Mouse (Mus musculus) left cerebral cortex, postnatal 25 days (tissue): ENCODE measurements around the gene L3hypdh. TPM values are rescaled to one million over a fixed set of nuclear protein-coding genes. Genes with fewer than 3 reads are reported as not detected.
"Not testable (repeated sequence)": the region's sequence is repeated elsewhere in the genome, so short reads cannot be mapped to it uniquely, and the experiment has no call there.

ENCODE experiments used
- DNase-seq, 2 experiments: peaks; one replicate each; pipeline ENCODE4 v3.0.0; 2022; ENCODE audit warnings: low spot score in 2 of 2, mixed read lengths in 1 of 2
- intact Hi-C: fragments of 180-260 bp; cut with DNase I; formaldehyde crosslinking; loops from one replicate; pipeline ENCODE4 v1.15.1; 2025
- total RNA-seq, 2 experiments: library from RNA; stranded (reverse); gene quantifications; 2 replicates each; pipeline ENCODE4 v1.2.3; 2021

The L3hypdh gene
- total RNA-seq, 2 experiments from 2014 or later: 2.6 to 3.4 TPM

- intact Hi-C loops: loop anchor here (1.0 kb wide), 1 partner anchor 16 kb away; the partner anchor contains the start of genes Jkamp and L3hypdh
- no peak for DNase-seq
Observed at GRCm38 (mm10) chr12:72069626-72070326, 15.5 kb downstream of the L3hypdh start.

GRCm38 (mm10) chr12:72057780-72058179 is 27.5 kb downstream of the L3hypdh start:
- intact Hi-C loops: no loop called here
- no peak for DNase-seq

GRCm38 (mm10) chr12:72053851-72054250 is 31.4 kb downstream of the L3hypdh start:
- intact Hi-C loops: no loop called here
- DNase-seq: no peak

- intact Hi-C loops: no loop called here
Observed at GRCm38 (mm10) chr12:72053303-72053702, 31.9 kb downstream of the L3hypdh start.

GRCm38 (mm10) chr12:72052571-72052970 is 32.7 kb downstream of the L3hypdh start:
- intact Hi-C loops: no loop called here
- no peak for DNase-seq

More at GRCm38 (mm10) chr12:72053303-72053702, 31.9 kb downstream of the L3hypdh start:
- peak; percentile 12 to 23 for DNase-seq

GRCm38 (mm10) chr12:72050821-72051220 is 34.4 kb downstream of the L3hypdh start:
- intact Hi-C loops: no loop called here
- no peak for DNase-seq

- intact Hi-C loops: not testable (repeated sequence)
Observed at GRCm38 (mm10) chr12:72050156-72050555, 35.1 kb downstream of the L3hypdh start.

GRCm38 (mm10) chr12:72047513-72047912 is 37.7 kb downstream of the L3hypdh start:
- DNase-seq: no peak

More at GRCm38 (mm10) chr12:72050156-72050555, 35.1 kb downstream of the L3hypdh start:
- DNase-seq: not testable (repeated sequence)

GRCm38 (mm10) chr12:72041238-72041637 is 44.0 kb downstream of the L3hypdh start:
- DNase-seq: no peak
- intact Hi-C loops: no loop called here

More at GRCm38 (mm10) chr12:72047513-72047912, 37.7 kb downstream of the L3hypdh start:
- intact Hi-C loops: loop anchor here (1.0 kb wide), 1 partner anchor 279 kb away; no protein-coding TSS in a partner anchor

GRCm38 (mm10) chr12:72039501-72039900 is 45.7 kb downstream of the L3hypdh start:
- intact Hi-C loops: no loop called here

GRCm38 (mm10) chr12:72038866-72039265 is 46.4 kb downstream of the L3hypdh start:
- DNase-seq: no peak
- intact Hi-C loops: no loop called here

More at GRCm38 (mm10) chr12:72039501-72039900, 45.7 kb downstream of the L3hypdh start:
- peak in 1 of 2 experiments; percentile 11 for DNase-seq

- intact Hi-C loops: no loop called here
- no peak for DNase-seq
Observed at GRCm38 (mm10) chr12:72037049-72037448, 48.2 kb downstream of the L3hypdh start.

GRCm38 (mm10) chr12:72036097-72036661 is 49.1 kb downstream of the L3hypdh start:
- no peak for DNase-seq
- intact Hi-C loops: no loop called here

GRCm38 (mm10) chr12:72031794-72032193 is 53.4 kb downstream of the L3hypdh start:
- intact Hi-C loops: no loop called here

GRCm38 (mm10) chr12:72031171-72031570 is 54.1 kb downstream of the L3hypdh start:
- DNase-seq: no peak
- intact Hi-C loops: no loop called here

More at GRCm38 (mm10) chr12:72031794-72032193, 53.4 kb downstream of the L3hypdh start:
- no peak for DNase-seq

- no peak for DNase-seq
- intact Hi-C loops: no loop called here
Observed at GRCm38 (mm10) chr12:72025275-72025795, 59.9 kb downstream of the L3hypdh start.

- DNase-seq: no peak
- intact Hi-C loops: no loop called here
Observed at GRCm38 (mm10) chr12:72023572-72023971, 61.7 kb downstream of the L3hypdh start.
